Comparison of ENCODE assay signal across 10 mouse cellular contexts in the genomic region with DNA sequence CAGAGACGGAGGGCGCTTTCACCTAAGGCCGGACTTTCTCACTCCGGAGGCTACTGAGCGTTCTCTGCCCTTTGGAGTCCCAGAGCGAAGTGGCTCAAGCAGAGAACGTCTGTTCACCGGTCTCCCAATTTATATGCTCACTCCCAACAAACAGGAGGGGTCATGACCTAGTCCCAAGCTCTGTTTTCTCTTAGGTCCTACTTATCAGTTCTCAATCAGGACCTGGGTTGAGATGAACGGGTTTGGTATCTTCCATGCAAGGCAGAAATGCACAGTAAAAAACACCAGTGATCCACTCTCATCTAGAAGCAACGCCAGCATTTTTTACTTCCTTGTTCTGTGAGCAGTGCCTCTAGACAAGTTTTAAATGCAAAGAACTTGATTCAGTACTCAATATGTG. TPM values are rescaled to one million over a fixed set of nuclear protein-coding genes. Genes with fewer than 3 reads are reported as not detected.
DNase-seq lines count a peak whose midpoint lies in the region; ATAC-seq lines count a peak whose summit lies in the region.
"Had no signal": no experiment of that assay in that cellular context is flagged by ENCODE, and none has a peak within 500 bp of the region (broad histone marks: within the 10 kb centered on the region; RNA-seq: fewer than 3 reads in every experiment).

A gene (minus strand): TSS at position 101 of the 400 bp plus-strand sequence.

- H3K36me3 ChIP-seq in kidney, embryonic 16.5 days (ENCODE audit: insufficient read depth, low read length): no peaks in the 10 kb centered on the region
- no peaks in the 10 kb centered on the region for H3K36me3 ChIP-seq in embryonic facial prominence, embryonic 13.5 days
- H3K36me3 ChIP-seq in hindbrain, embryonic 16.5 days (ENCODE audit: control insufficient read depth, insufficient read depth, low read length): no peaks in the 10 kb centered on the region
- H3K36me3 ChIP-seq in midbrain, embryonic 15.5 days (replicated peaks): no peaks in the 10 kb centered on the region

- no peaks in the 10 kb centered on the region for H3K9me3 ChIP-seq in kidney, embryonic 16.5 days (ENCODE audit: low read length)
- H3K9me3 ChIP-seq in embryonic facial prominence, embryonic 13.5 days: no peaks in the 10 kb centered on the region
- no peaks in the 10 kb centered on the region for H3K9me3 ChIP-seq in hindbrain, embryonic 16.5 days (ENCODE audit: control insufficient read depth, low read length)
- H3K9me3 ChIP-seq in midbrain, embryonic 15.5 days: no peaks in the 10 kb centered on the region

- H3K4me2 ChIP-seq in kidney, embryonic 16.5 days (replicated peaks; ENCODE audit: low read depth, low read length): no peak within 1 kb of the TSS
- H3K4me2 ChIP-seq in embryonic facial prominence, embryonic 13.5 days: no peak within 1 kb of the TSS
- H3K4me2 ChIP-seq in hindbrain, embryonic 16.5 days (ENCODE audit: low read length): no peak within 1 kb of the TSS
- H3K4me2 ChIP-seq in midbrain, embryonic 15.5 days: no peak within 1 kb of the TSS

- no peaks in the 10 kb centered on the region for H3K4me1 ChIP-seq in kidney, embryonic 16.5 days (ENCODE audit: insufficient read depth, low read length)
- H3K4me1 ChIP-seq in embryonic facial prominence, embryonic 13.5 days: no peaks in the 10 kb centered on the region
- no peaks in the 10 kb centered on the region for H3K4me1 ChIP-seq in hindbrain, embryonic 16.5 days (ENCODE audit: control insufficient read depth, insufficient read depth, low read depth, low read length)
- no peaks in the 10 kb centered on the region for H3K4me1 ChIP-seq in midbrain, embryonic 15.5 days

- no peak within 1 kb of the TSS for H3K9ac ChIP-seq in kidney, embryonic 16.5 days (replicated peaks; ENCODE audit: low read length)
- H3K9ac ChIP-seq in embryonic facial prominence, embryonic 13.5 days: no peak within 1 kb of the TSS
- H3K9ac ChIP-seq in hindbrain, embryonic 16.5 days (ENCODE audit: low read depth, low read length): no peak within 1 kb of the TSS
- no peak within 1 kb of the TSS for H3K9ac ChIP-seq in midbrain, embryonic 15.5 days

- no peak for DNase-seq in kidney, adult 9 months
- no peak for DNase-seq in left cerebral cortex, adult 18-20 months (ENCODE audit: low spot score in 2 of 2)
- DNase-seq in natural killer cell, adult 2 months (ENCODE audit: low spot score in 2 of 2): no peak
- DNase-seq: thymus, adult 18-20 months had no signal

- H3K4me3 ChIP-seq in kidney, embryonic 16.5 days (ENCODE audit: low read length): no peak within 1 kb of the TSS
- no peak within 1 kb of the TSS for H3K4me3 ChIP-seq in embryonic facial prominence, embryonic 13.5 days
- no peak within 1 kb of the TSS for H3K4me3 ChIP-seq in hindbrain, embryonic 16.5 days (ENCODE audit: low read length)
- H3K4me3 ChIP-seq in midbrain, embryonic 15.5 days: no peak within 1 kb of the TSS

- H3K27ac ChIP-seq in kidney, embryonic 16.5 days (ENCODE audit: low read length): no peak within 1 kb of the TSS
- H3K27ac ChIP-seq in embryonic facial prominence, embryonic 13.5 days: no peak within 1 kb of the TSS
- no peak within 1 kb of the TSS for H3K27ac ChIP-seq in hindbrain, embryonic 16.5 days (ENCODE audit: low read depth, low read length)
- no peak within 1 kb of the TSS for H3K27ac ChIP-seq in midbrain, embryonic 15.5 days
- H3K27ac ChIP-seq: macrophage had no signal

- no peaks in the 10 kb centered on the region for H3K27me3 ChIP-seq in kidney, embryonic 16.5 days (ENCODE audit: insufficient read depth, low read length)
- no peaks in the 10 kb centered on the region for H3K27me3 ChIP-seq in embryonic facial prominence, embryonic 13.5 days
- H3K27me3 ChIP-seq in hindbrain, embryonic 16.5 days (replicated peaks; ENCODE audit: control insufficient read depth, insufficient read depth, low read length): no peaks in the 10 kb centered on the region
- no peaks in the 10 kb centered on the region for H3K27me3 ChIP-seq in midbrain, embryonic 15.5 days (replicated peaks)

- 70% methylated on average over 10 of the region's 10 CpGs for WGBS in kidney, embryonic 16.5 days
- WGBS in embryonic facial prominence, embryonic 13.5 days: 62% methylated on average over 10 of the region's 10 CpGs
- whole genome bisulfite sequencing in hindbrain, embryonic 16.5 days: 75% methylated on average over 10 of the region's 10 CpGs
- 76% methylated on average over 10 of the region's 10 CpGs for WGBS in midbrain, embryonic 15.5 days

- ATAC-seq in kidney, embryonic 16.5 days (ENCODE audit: low FRiP score, low TSS enrichment): no peak
- no peak for ATAC-seq in embryonic facial prominence, embryonic 13.5 days (ENCODE audit: insufficient number of reproducible peaks, insufficient read depth, low FRiP score, low TSS enrichment, low read depth)
- ATAC-seq in hindbrain, embryonic 16.5 days: no peak
- no peak for ATAC-seq in midbrain, embryonic 15.5 days (replicated peaks)
- ATAC-seq in erythroid progenitor cell, adult 5-6 weeks (replicated peaks; ENCODE audit: low FRiP score, poor library complexity, severe bottlenecking): no peak

RNA-seq across cellular contexts. Expression of the gene that starts here (rescaled TPM):
- 21.9 and 23.4 TPM in 2 replicates for polyA plus RNA-seq in kidney, embryonic 16.5 days (2015; fragmentation: Nextera tagmentation; extraction: Ambion mirVana)
- polyA plus RNA-seq in embryonic facial prominence, embryonic 13.5 days (2015; fragmentation: Nextera tagmentation; extraction: Ambion mirVana): 23.9 and 26.0 TPM in 2 replicates
- polyA plus RNA-seq in hindbrain, embryonic 16.5 days (2015; fragmentation: Nextera tagmentation; extraction: Ambion mirVana): 32.2 and 35.8 TPM in 2 replicates
- polyA plus RNA-seq in midbrain, embryonic 15.5 days (2015; fragmentation: Nextera tagmentation; extraction: Ambion mirVana): 37.0 and 41.7 TPM in 2 replicates
- 1 to 10 TPM; 3.7 to 5.2 TPM for total RNA-seq in left cerebral cortex, adult 18-20 months (2021)
- total RNA-seq in erythroid progenitor cell, adult 5-6 weeks (2015; ENCODE audit: low replicate concordance): not detected in 2 replicates
- not detected in 2 replicates for total RNA-seq in erythroid progenitor cell, adult 5-6 weeks (2017; ENCODE audit: low replicate concordance)
- polyA plus RNA-seq: macrophage had no signal

Comparison
In these comparisons a context has a peak if more than half of its experiments do, and no peak if none do; other contexts are left out.
1. RNA of the gene that starts here (total RNA-seq): 3.7 to 5.2 TPM in left cerebral cortex, adult 18-20 months; not detected in erythroid progenitor cell, adult 5-6 weeks; every median in the first group is over 4 times any median in the second.